Mouse (Mus musculus) embryonic facial prominence, embryonic 13.5 days (tissue): ENCODE measurements around the gene 1700021F07Rik. TPM values are rescaled to one million over a fixed set of nuclear protein-coding genes. Genes with fewer than 3 reads are reported as not detected.
A peak's percentile ranks its signal among the peaks of the same experiment; 100 is the strongest.

Experiments
- ATAC-seq: fragments of 200-750 bp; cut with Nextera tagmentation; 2 replicates; pipeline ENCODE4 v1.8.0; 2017; ENCODE audit warnings: low read depth; ENCODE audit not compliant: insufficient number of reproducible peaks, insufficient read depth, low FRiP score, low TSS enrichment
- H3K27ac ChIP-seq: fragments of 300-500 bp; sonication (generic); 2 replicates; pipeline ENCODE4 v1.5.1; 2015; ENCODE audit warnings: moderate library complexity, mild to moderate bottlenecking, inconsistent platforms
- H3K27me3 ChIP-seq: fragments of 300-500 bp; sonication (generic); 2 replicates; pipeline ENCODE4 v1.6.1; 2015; ENCODE audit warnings: mild to moderate bottlenecking, inconsistent platforms
- H3K36me3 ChIP-seq: fragments of 300-500 bp; sonication (generic); 2 replicates; pipeline ENCODE4 v1.6.1; 2015; ENCODE audit warnings: mild to moderate bottlenecking, inconsistent platforms
- H3K4me1 ChIP-seq: fragments of 300-500 bp; sonication (generic); 2 replicates; pipeline ENCODE4 v1.6.1; 2015; ENCODE audit warnings: inconsistent platforms
- H3K4me2 ChIP-seq: fragments of 300-500 bp; sonication (generic); 2 replicates; pipeline ENCODE4 v1.6.1; 2015; ENCODE audit warnings: moderate library complexity, mild to moderate bottlenecking, inconsistent platforms
- H3K4me3 ChIP-seq: fragments of 300-500 bp; sonication (generic); 2 replicates; pipeline ENCODE4 v1.5.1; 2015; ENCODE audit warnings: mild to moderate bottlenecking, inconsistent platforms
- H3K9ac ChIP-seq: fragments of 300-500 bp; sonication (generic); 2 replicates; pipeline ENCODE4 v1.6.1; 2015; ENCODE audit warnings: mild to moderate bottlenecking, inconsistent platforms
- H3K9me3 ChIP-seq: fragments of 300-500 bp; sonication (generic); 2 replicates; pipeline ENCODE4 v1.6.1; 2016; ENCODE audit warnings: inconsistent platforms
- WGBS: fragments of 180-500 bp; shearing (Covaris S2); methylation state at CpG from one replicate; pipeline ENCODE4 v1.1.7; 2015; ENCODE audit warnings: mixed read lengths; 5-methylcytosine and 5-hydroxymethylcytosine counted together
- polyA plus RNA-seq: library from polyadenylated mRNA; unstranded; fragments of >200 nt; fragmentation: Nextera tagmentation; extraction: Ambion mirVana; gene quantifications from 2 replicates; pipeline ENCODE4 v1.2.1, GENCODE M21; 2015

1700021F07Rik gene
- polyA plus RNA-seq, 1 experiment from 2014 or later: not detected

DNA sequence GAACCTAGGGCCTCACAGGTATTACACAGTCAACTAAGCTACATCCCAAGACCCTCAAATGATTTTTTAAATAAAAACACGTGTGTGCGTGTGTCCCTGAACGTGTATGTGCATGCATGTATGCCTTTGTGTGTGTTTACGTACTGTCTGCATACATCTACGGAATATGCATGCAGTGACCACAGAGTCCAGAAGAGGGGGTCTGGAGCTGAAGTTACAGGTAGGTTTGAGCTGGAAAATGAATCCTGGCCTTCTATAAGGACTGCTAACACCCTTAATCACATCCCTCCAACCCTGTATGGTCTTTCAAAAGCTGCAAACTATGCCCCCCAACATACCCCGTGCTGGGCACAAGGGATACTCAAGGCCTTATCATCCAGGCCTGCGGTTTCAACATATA lies 41.0 kb downstream of the 1700021F07Rik start:
- H3K27me3 ChIP-seq: no peaks in the 10 kb centered on the region; the same call in 1 of the 2 replicates
- H3K9me3 ChIP-seq: no peaks in the 10 kb centered on the region
- WGBS: 71% methylated on average over 7 of the region's 7 CpGs
- H3K4me1 ChIP-seq: peaks cover 18% of the 10 kb centered on the region
- no peak overlapping the region for H3K9ac ChIP-seq
- ATAC-seq: no peak
- no peak overlapping the region; the same call in 1 of the 2 replicates for H3K27ac ChIP-seq
- no peaks in the 10 kb centered on the region for H3K36me3 ChIP-seq
- no peak overlapping the region for H3K4me3 ChIP-seq
- no peak overlapping the region for H3K4me2 ChIP-seq

GRCm38 (mm10) chr2:173564179-173564578 lies 41.8 kb downstream of the 1700021F07Rik start:
- ATAC-seq: no peak
- Histone ChIP-seq H3K27me3 (no peaks in the 10 kb centered on the region; the same call in 1 of the 2 replicates), H3K27ac (peak overlapping the region; percentile 16; the same call in 1 of the 2 replicates), H3K4me3 (no peak overlapping the region), H3K36me3 (no peaks in the 10 kb centered on the region), H3K4me2 (no peak overlapping the region), H3K9me3 (no peaks in the 10 kb centered on the region), H3K4me1 (peaks cover 14% of the 10 kb centered on the region), H3K9ac (no peak overlapping the region)
- WGBS: 46% methylated on average over 9 of the region's 9 CpGs

Other genes with a start within 250 kb of the 1700021F07Rik start
- gene Pmepa1, start 246.1 kb upstream of the 1700021F07Rik start, polyA plus RNA-seq: 6.3 and 7.3 TPM in 2 replicates
- not detected in 2 replicates for gene Ankrd60, start 55.8 kb downstream of the 1700021F07Rik start, polyA plus RNA-seq
- 36.6 and 37.5 TPM in 2 replicates for gene Rab22a, start 137.2 kb downstream of the 1700021F07Rik start, polyA plus RNA-seq
- not detected in 2 replicates for gene 1700010B08Rik, start 196.8 kb downstream of the 1700021F07Rik start, polyA plus RNA-seq
- gene Vapb, start 214.9 kb downstream of the 1700021F07Rik start, polyA plus RNA-seq: 9.4 and 13.0 TPM in 2 replicates